Mouse (Mus musculus) liver, postnatal 0 days (tissue): ENCODE data around the gene Zfp950.

ENCODE experiments used
- CTCF ChIP-seq: sonication (generic); IDR thresholded peaks from 2 replicates; pipeline ENCODE4 v1.5.1; 2016; ENCODE audit warnings: antibody characterized with exemption, low read depth
- EP300 ChIP-seq: IDR thresholded peaks from 2 replicates; pipeline ENCODE4 v1.6.1; 2016; ENCODE audit warnings: antibody characterized with exemption, low read depth, mild to moderate bottlenecking

GRCm38 (mm10) chr19:61048646-61049045 is 92.0 kb downstream of the Zfp950 start:
- TF ChIP-seq CTCF (no peak), EP300 (no peak)
